Mouse (Mus musculus) forebrain, embryonic 16.5 days (tissue): ENCODE data around the gene Mthfd1. TPM values are rescaled to one million over a fixed set of nuclear protein-coding genes. Genes with fewer than 3 reads are reported as not detected.

Source experiments
- ATAC-seq: fragments of 200-750 bp; cut with Nextera tagmentation; 2 replicates; pipeline ENCODE4 v1.8.0; 2017; ENCODE audit warnings: mild to moderate bottlenecking, moderate library complexity
- H3K27ac ChIP-seq: fragments of 300-500 bp; sonication (generic); 2 replicates; pipeline ENCODE4 v1.5.1; 2014; ENCODE audit warnings: low read length, control low read depth
- H3K27me3 ChIP-seq: fragments of 300-500 bp; sonication (generic); replicated peaks from 2 replicates; pipeline ENCODE4 v1.6.1; 2014; ENCODE audit warnings: low read length; ENCODE audit not compliant: control insufficient read depth, insufficient read depth
- H3K36me3 ChIP-seq: fragments of 300-500 bp; sonication (generic); 2 replicates; pipeline ENCODE4 v1.6.1; 2014; ENCODE audit not compliant: control insufficient read depth, insufficient read depth
- H3K4me1 ChIP-seq: fragments of 300-500 bp; sonication (generic); replicated peaks from 2 replicates; pipeline ENCODE4 v1.6.1; 2014; ENCODE audit warnings: low read length; ENCODE audit not compliant: control insufficient read depth, insufficient read depth
- H3K4me2 ChIP-seq: fragments of 300-500 bp; sonication (generic); 2 replicates; pipeline ENCODE4 v1.6.1; 2014; ENCODE audit warnings: mild to moderate bottlenecking, low read length, control low read depth
- H3K4me3 ChIP-seq: fragments of 300-500 bp; sonication (generic); replicated peaks from 2 replicates; pipeline ENCODE4 v1.5.1; 2014; ENCODE audit warnings: mild to moderate bottlenecking, low read length, control low read depth
- H3K9ac ChIP-seq: fragments of 300-500 bp; sonication (generic); replicated peaks from 2 replicates; pipeline ENCODE4 v1.6.1; 2014; ENCODE audit warnings: low read depth, low read length, control low read depth
- H3K9me3 ChIP-seq: fragments of 300-500 bp; sonication (generic); 2 replicates; pipeline ENCODE4 v1.6.1; 2016; ENCODE audit warnings: low read length; ENCODE audit not compliant: control insufficient read depth
- WGBS: fragments of 180-500 bp; shearing (Covaris S2); extraction: QIAGEN DNeasy Blood & Tissue Kit; methylation state at CpG from one replicate; pipeline ENCODE4 v1.1.7; 2014; 5-methylcytosine and 5-hydroxymethylcytosine counted together
- polyA plus RNA-seq: library from polyadenylated mRNA; unstranded; fragments of >200 nt; fragmentation: Nextera tagmentation; extraction: Ambion mirVana; gene quantifications from 2 replicates; pipeline ENCODE4 v1.2.1, GENCODE M21; 2015

The Mthfd1 gene
- polyA plus RNA-seq, 1 experiment from 2014 or later: 47.8 TPM

DNA sequence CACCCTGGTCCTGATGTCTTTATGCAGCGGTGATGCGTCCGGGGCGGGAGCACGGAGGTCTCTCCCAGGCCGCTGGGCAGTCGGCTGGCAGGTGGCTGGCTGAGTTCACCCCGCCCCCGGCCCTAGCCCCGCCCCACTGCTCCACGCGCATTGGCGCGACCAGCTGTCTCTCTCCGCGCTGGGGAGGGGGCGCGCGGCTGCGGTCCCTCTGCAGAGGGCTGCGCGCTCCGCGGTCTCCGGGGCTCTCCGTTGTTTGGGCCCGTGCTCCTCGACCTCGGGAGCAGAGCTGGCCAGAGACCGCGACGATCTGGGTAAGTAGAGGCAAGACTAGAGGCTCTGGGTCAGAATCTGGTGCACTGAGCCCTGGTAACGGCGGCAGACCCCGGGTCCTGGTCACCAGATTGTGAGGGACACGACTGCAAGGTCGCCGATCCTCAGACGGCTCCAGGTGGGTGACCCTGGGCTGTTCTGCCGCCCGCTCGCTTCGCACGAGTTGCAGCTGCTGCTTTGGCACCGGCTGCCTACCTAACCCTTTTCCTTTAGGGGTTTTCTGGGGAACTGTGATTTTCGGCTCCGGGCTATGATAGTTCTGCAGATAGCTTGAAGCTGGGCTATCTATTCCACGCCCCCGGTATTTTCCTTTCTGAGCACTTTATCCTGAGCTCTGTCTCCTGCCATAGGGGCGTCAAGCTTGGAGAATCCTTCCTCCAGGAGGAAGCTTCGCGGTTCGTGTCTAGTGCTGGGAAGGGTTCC, 69.8 kb downstream of the Mthfd1 start, which contains the start of gene Akap5:
Gene Akap5, plus strand, starts transcription at position 213 of the 753 bp plus-strand sequence.
- Histone ChIP-seq H3K9ac (peak within 1 kb of the TSS; percentile 85), H3K4me2 (peak within 1 kb of the TSS; percentile 96), H3K4me3 (peak within 1 kb of the TSS; percentile 69), H3K27me3 (no peaks in the 10 kb centered on the region), H3K27ac (peak within 1 kb of the TSS; percentile 27; the same call in 1 of the 2 replicates), H3K9me3 (no peaks in the 10 kb centered on the region), H3K36me3 (no peaks in the 10 kb centered on the region), H3K4me1 (peaks cover 12% of the 10 kb centered on the region)
- ATAC-seq: peak; percentile 99
- WGBS: 1% methylated on average over 40 of the region's 53 CpGs

- Histone ChIP-seq H3K4me1 (peaks cover 12% of the 10 kb centered on the region), H3K9ac (no peak overlapping the region), H3K36me3 (no peaks in the 10 kb centered on the region), H3K9me3 (no peaks in the 10 kb centered on the region), H3K4me3 (no peak overlapping the region), H3K27ac (no peak overlapping the region), H3K4me2 (no peak overlapping the region), H3K27me3 (no peaks in the 10 kb centered on the region)
- 90% methylated on average over 23 of the region's 23 CpGs for WGBS
- no peak for ATAC-seq
Measured at GRCm38 (mm10) chr12:76326437-76327220, 71.5 kb downstream of the Mthfd1 start.

- ATAC-seq: no peak
- Histone ChIP-seq H3K4me1 (peaks cover 12% of the 10 kb centered on the region), H3K27ac (no peak overlapping the region), H3K9ac (no peak overlapping the region), H3K36me3 (no peaks in the 10 kb centered on the region), H3K4me3 (no peak overlapping the region), H3K9me3 (no peaks in the 10 kb centered on the region), H3K27me3 (no peaks in the 10 kb centered on the region), H3K4me2 (no peak overlapping the region)
- 89% methylated on average over 6 of the region's 6 CpGs for WGBS
Measured at GRCm38 (mm10) chr12:76328567-76329354, 73.7 kb downstream of the Mthfd1 start.

DNA sequence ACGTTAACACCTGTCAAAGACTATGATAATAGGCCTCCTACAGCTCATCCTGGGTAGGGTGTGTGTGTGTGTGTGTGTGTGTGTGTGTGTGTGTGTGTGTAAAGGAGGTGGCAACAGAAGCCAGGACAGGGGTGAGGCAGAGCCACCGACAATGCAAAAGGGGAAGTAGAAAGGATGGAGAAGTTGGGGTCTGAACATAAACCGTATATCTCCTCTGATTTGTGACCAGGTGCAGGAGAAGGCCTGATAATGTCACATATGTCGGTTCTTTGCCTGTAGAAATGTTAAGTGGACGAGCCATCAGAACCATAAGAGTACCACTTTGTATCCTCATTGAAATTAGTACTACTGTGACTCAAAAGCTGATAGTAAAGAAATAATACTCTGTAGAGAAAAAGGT, 78.6 kb downstream of the Mthfd1 start:
- H3K4me3 ChIP-seq: no peak overlapping the region
- H3K9ac ChIP-seq: no peak overlapping the region
- H3K27me3 ChIP-seq: no peaks in the 10 kb centered on the region
- H3K27ac ChIP-seq: no peak overlapping the region
- no peaks in the 10 kb centered on the region for H3K4me1 ChIP-seq
- H3K4me2 ChIP-seq: no peak overlapping the region
- no peaks in the 10 kb centered on the region for H3K9me3 ChIP-seq
- H3K36me3 ChIP-seq: no peaks in the 10 kb centered on the region
- no peak for ATAC-seq
- WGBS: 94% methylated on average over 5 of the region's 5 CpGs

DNA sequence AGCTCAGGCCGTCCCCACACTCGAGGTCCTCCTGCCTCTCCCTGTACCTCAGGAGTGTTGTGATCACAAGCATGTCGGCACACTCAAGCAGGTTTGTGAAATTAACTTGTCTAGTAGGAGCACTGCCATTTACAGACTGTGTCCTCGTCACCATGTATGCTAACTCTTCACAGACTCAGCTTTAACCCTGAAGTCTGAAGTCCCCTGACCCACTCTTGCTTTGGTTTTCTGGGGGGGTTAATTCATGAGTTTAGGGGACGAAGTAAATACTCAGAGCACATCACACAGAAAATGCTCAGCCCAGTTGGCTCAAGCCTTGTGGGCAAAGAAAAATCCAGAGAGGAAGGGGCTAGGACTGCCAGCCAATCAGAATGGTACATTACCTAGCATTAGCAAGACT, 80.5 kb downstream of the Mthfd1 start:
- no peak overlapping the region for H3K4me3 ChIP-seq
- H3K9ac ChIP-seq: no peak overlapping the region
- WGBS: 85% methylated on average over 5 of the region's 5 CpGs
- H3K27ac ChIP-seq: no peak overlapping the region
- H3K27me3 ChIP-seq: no peaks in the 10 kb centered on the region
- no peak overlapping the region for H3K4me2 ChIP-seq
- no peak for ATAC-seq
- H3K9me3 ChIP-seq: no peaks in the 10 kb centered on the region
- no peaks in the 10 kb centered on the region for H3K36me3 ChIP-seq
- no peaks in the 10 kb centered on the region for H3K4me1 ChIP-seq

DNA sequence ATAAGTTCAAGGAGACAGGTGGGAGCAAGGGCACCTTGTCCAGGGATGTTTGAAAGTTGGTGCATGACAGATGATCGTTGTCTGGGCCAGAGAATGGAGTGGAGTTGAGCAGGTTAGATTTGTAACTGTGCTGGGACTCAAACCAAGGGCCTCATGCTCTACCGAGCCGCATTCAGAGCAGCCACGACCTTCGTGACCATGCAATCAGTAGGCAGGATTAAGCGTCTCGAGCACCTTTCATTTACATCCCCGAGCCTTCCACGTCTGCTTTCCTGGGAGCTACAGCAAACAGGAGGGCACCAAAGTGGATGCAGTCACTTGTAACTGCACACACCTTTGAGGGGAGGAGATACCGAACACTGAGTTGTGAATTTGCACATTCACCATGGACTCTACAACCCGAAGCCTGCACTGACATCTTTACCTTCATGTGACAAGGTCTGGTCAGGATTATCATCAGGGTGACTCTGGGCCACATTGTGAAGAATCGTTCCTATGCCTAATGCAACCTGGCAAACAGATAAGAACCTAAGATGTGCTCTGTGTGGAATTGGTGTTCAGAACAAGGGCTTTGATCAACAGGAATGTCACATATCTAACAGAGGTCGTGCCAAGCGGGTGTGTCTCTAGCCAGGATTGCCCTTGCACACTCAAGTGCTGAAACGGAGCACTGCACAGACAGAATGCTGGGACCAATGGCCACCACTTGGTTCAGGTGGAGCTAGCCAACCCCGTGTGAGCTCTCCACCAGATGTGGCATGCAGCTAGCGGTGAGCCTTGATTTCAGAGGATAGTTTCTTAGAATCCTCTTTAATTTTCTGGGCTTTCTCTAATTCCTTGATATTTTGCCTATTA, 81.2 kb downstream of the Mthfd1 start:
- Histone ChIP-seq H3K4me2 (no peak overlapping the region), H3K4me1 (no peaks in the 10 kb centered on the region), H3K4me3 (no peak overlapping the region), H3K9ac (no peak overlapping the region), H3K27ac (no peak overlapping the region), H3K27me3 (no peaks in the 10 kb centered on the region), H3K36me3 (no peaks in the 10 kb centered on the region), H3K9me3 (no peaks in the 10 kb centered on the region)
- ATAC-seq: no peak
- WGBS: 85% methylated on average over 17 of the region's 17 CpGs

DNA sequence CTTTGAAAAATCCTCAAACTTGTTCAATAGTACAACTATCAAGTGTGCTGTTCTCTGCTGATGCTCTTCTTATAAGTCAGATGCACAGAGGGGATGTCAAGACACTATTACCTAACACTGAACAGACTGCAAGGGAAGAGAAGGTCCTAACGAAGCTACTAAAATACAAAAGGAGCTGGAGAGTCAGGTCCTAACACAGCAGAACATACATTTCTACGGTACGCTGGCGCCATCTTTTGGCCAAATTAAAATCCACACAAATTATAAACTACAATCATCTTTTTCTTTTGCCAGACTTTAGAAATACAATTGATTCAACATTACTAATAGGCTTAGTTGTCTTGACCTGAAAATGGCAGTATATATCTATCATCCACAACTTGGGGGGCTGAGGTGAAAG, 86.0 kb downstream of the Mthfd1 start:
- Histone ChIP-seq H3K4me2 (no peak overlapping the region), H3K27me3 (no peaks in the 10 kb centered on the region), H3K4me3 (no peak overlapping the region), H3K9ac (no peak overlapping the region), H3K9me3 (no peaks in the 10 kb centered on the region), H3K4me1 (no peaks in the 10 kb centered on the region), H3K36me3 (no peaks in the 10 kb centered on the region), H3K27ac (no peak overlapping the region)
- WGBS: 1% methylated on average over 4 of the region's 4 CpGs
- peak; percentile 63; the same call in 1 of the 2 replicates for ATAC-seq

DNA sequence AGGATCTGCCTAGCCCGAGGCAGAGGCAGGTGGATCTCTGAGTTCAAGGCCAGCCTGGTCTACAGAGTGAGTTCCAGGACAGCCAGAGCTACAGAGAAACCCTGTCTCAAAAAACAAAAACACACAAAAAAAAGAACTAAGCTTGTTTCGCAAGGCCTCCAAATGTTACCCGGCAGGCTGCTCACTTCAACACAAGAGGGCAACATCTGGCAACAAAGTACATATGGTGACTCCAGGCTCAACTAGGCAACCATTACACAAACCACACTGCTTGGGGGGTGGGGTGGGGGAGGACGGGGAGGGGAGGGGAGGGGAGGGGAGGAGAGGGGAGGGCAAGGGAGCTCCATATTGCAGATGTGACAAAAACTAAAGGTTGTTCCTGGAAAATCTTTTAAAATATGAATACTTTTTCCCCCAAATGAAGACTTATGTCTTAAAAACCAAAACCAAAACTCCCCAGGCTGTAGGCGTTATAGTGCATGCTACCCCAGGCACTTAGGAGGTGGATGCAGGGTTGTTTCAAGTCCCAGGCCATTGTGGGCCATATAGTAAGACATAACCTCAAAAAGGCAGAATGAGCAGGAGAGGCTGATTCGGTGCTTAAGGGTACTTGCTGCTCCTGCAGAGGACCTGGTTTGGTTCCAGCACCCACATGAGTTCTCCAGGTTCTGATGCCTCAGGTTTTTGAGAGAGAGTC, 90.8 kb downstream of the Mthfd1 start:
- 90% methylated on average over 6 of the region's 6 CpGs for WGBS
- Histone ChIP-seq H3K4me3 (no peak overlapping the region), H3K36me3 (peaks cover 2% of the 10 kb centered on the region), H3K4me2 (no peak overlapping the region), H3K27ac (no peak overlapping the region), H3K27me3 (no peaks in the 10 kb centered on the region), H3K9me3 (no peaks in the 10 kb centered on the region), H3K4me1 (no peaks in the 10 kb centered on the region), H3K9ac (no peak overlapping the region)
- ATAC-seq: no peak
